ENCODE assay signal across 19 mouse cellular contexts in genomic region chr4:5301017-5301416, GRCm38 (mm10).
"Had no signal": no experiment of that assay in that cellular context is flagged by ENCODE, and none has a peak within 500 bp of the region (broad histone marks: within the 10 kb centered on the region; RNA-seq: fewer than 3 reads in every experiment).

No protein-coding gene starts in this region.

- H3K36me3 ChIP-seq: liver, embryonic 12.5 days; midbrain, embryonic 10.5 days; neural tube, embryonic 13.5 days; neural tube, embryonic 15.5 days had no signal

- H3K9ac ChIP-seq: liver, embryonic 12.5 days; liver, embryonic 14.5 days; neural tube, embryonic 13.5 days; neural tube, embryonic 15.5 days had no signal

- ATAC-seq: liver, embryonic 12.5 days; midbrain, embryonic 16.5 days had no signal

- DNase-seq: lung, adult 18-20 months; lung, postnatal 10 days; lung, postnatal 4 days; midbrain, embryonic 14.5 days; retina, postnatal 1 day; right cerebral cortex, adult 18-20 months; right cerebral cortex, postnatal 25 days; right cerebral cortex, postnatal 4 days; spleen, adult 18-20 months; thymus, adult 18-20 months; thymus, postnatal 14 days; thymus, postnatal 36 days had no signal

- H3K4me1 ChIP-seq: liver, embryonic 12.5 days; midbrain, embryonic 10.5 days; neural tube, embryonic 13.5 days; neural tube, embryonic 15.5 days had no signal

- H3K4me3 ChIP-seq: liver, embryonic 12.5 days; midbrain, embryonic 10.5 days; myocyte; neural tube, embryonic 13.5 days; neural tube, embryonic 15.5 days had no signal

- H3K27me3 ChIP-seq: liver, embryonic 12.5 days; neural tube, embryonic 13.5 days; neural tube, embryonic 15.5 days had no signal

- H3K27ac ChIP-seq: liver, embryonic 12.5 days; liver, embryonic 14.5 days; midbrain, embryonic 10.5 days; neural tube, embryonic 13.5 days; neural tube, embryonic 15.5 days had no signal

- H3K9me3 ChIP-seq: liver, embryonic 12.5 days; midbrain, embryonic 10.5 days; neural tube, embryonic 13.5 days; neural tube, embryonic 15.5 days had no signal

- H3K4me2 ChIP-seq: liver, embryonic 12.5 days; neural tube, embryonic 13.5 days; neural tube, embryonic 15.5 days had no signal
